Mouse (Mus musculus) embryonic fibroblast, embryonic 13.5 days (primary cell): ENCODE results near the gene Fam120a.

ENCODE experiments used
- CTCF ChIP-seq: IDR thresholded peaks from 2 replicates; pipeline ENCODE4 v1.5.1; 2011; ENCODE audit warnings: mild to moderate bottlenecking, control low read depth, low read length, moderate library complexity, borderline replicate concordance; ENCODE audit not compliant: insufficient read depth
- POLR2A ChIP-seq: IDR thresholded peaks from 2 replicates; pipeline ENCODE4 v1.6.1; 2011; ENCODE audit warnings: low read depth, mild to moderate bottlenecking, control low read depth, low read length, moderate library complexity

- no peak for TF ChIP-seq CTCF
- no peak for TF ChIP-seq POLR2A
Observed at GRCm38 (mm10) chr13:48962519-48962918, 5.3 kb downstream of the Fam120a start.
